Mouse (Mus musculus) E14TG2a.4 (cell line): ENCODE results near the gene Ing2.

ENCODE experiments used
- H3K27me3 ChIP-seq: 2 replicates; pipeline ENCODE4 v1.6.1; 2014; ENCODE audit warnings: low read length, control low read depth; ENCODE audit not compliant: insufficient read depth
- H3K36me3 ChIP-seq: 2 replicates; pipeline ENCODE4 v1.6.1; 2014; ENCODE audit warnings: low read length, control low read depth; ENCODE audit not compliant: insufficient read depth
- H3K4me1 ChIP-seq: replicated peaks from 2 replicates; pipeline ENCODE4 v1.6.1; 2014; ENCODE audit warnings: low read depth, low read length, control low read depth
- H3K4me3 ChIP-seq: replicated peaks from 2 replicates; pipeline ENCODE4 v1.5.1; 2014; ENCODE audit warnings: mild to moderate bottlenecking, low read length
- H3K9me3 ChIP-seq: 2 replicates; pipeline ENCODE4 v1.6.1; 2014; ENCODE audit warnings: low read length, control low read depth
- CTCF ChIP-seq: conservative IDR thresholded peaks from 2 replicates; pipeline ENCODE4 v1.5.1; 2014; ENCODE audit warnings: low read length
- NANOG ChIP-seq: IDR thresholded peaks from 2 replicates; pipeline ENCODE4 v1.6.1; 2014; ENCODE audit warnings: borderline replicate concordance, low read length, mixed read lengths
- POU5F1 ChIP-seq: IDR thresholded peaks from 2 replicates; pipeline ENCODE4 v1.6.1; 2014; ENCODE audit warnings: low read length, borderline replicate concordance

The Ing2 gene

GRCm38 (mm10) chr8:47702333-47702732 is 27.0 kb upstream of the Ing2 start:
- TF ChIP-seq NANOG = no peak
- no peak for TF ChIP-seq CTCF
- TF ChIP-seq POU5F1 = no peak
- H3K36me3 ChIP-seq = 0 out of 2 replicates have a peak, but pooled peaks cover 3% of the 10 kb centered on the region
- H3K27me3 ChIP-seq = peaks cover 12% of the 10 kb centered on the region
- no peak overlapping the region for H3K4me3 ChIP-seq
- H3K9me3 ChIP-seq = peaks cover 4% of the 10 kb centered on the region; the same call in 1 of the 2 replicates
- peaks cover 15% of the 10 kb centered on the region for H3K4me1 ChIP-seq

- Histone ChIP-seq H3K4me1 (peaks cover 12% of the 10 kb centered on the region), H3K9me3 (peaks cover 4% of the 10 kb centered on the region; the same call in 1 of the 2 replicates), H3K27me3 (peaks cover 27% of the 10 kb centered on the region), H3K36me3 (no peaks in the 10 kb centered on the region), H3K4me3 (no peak overlapping the region)
- TF ChIP-seq NANOG (no peak), CTCF (no peak), POU5F1 (no peak)
Measured at GRCm38 (mm10) chr8:47697696-47698095, 22.3 kb upstream of the Ing2 start.

GRCm38 (mm10) chr8:47695431-47696105 is 20.2 kb upstream of the Ing2 start:
- Histone ChIP-seq H3K4me1 (peaks cover 30% of the 10 kb centered on the region), H3K27me3 (peaks cover 31% of the 10 kb centered on the region), H3K4me3 (no peak overlapping the region), H3K36me3 (no peaks in the 10 kb centered on the region), H3K9me3 (no peaks in the 10 kb centered on the region)
- TF ChIP-seq NANOG (no peak), CTCF (no peak), POU5F1 (no peak)

- H3K4me1 ChIP-seq = peaks cover 44% of the 10 kb centered on the region
- H3K27me3 ChIP-seq = peaks cover 28% of the 10 kb centered on the region
- H3K36me3 ChIP-seq = no peaks in the 10 kb centered on the region
- no peaks in the 10 kb centered on the region for H3K9me3 ChIP-seq
- no peak overlapping the region for H3K4me3 ChIP-seq
- TF ChIP-seq NANOG = no peak
- TF ChIP-seq CTCF = peak; percentile 88
- no peak for TF ChIP-seq POU5F1
Measured at GRCm38 (mm10) chr8:47693119-47693518, 17.8 kb upstream of the Ing2 start.

- TF ChIP-seq CTCF (no peak), NANOG (no peak), POU5F1 (no peak)
- H3K9me3 ChIP-seq = no peaks in the 10 kb centered on the region
- H3K36me3 ChIP-seq = no peaks in the 10 kb centered on the region
- peaks cover 46% of the 10 kb centered on the region for H3K4me1 ChIP-seq
- no peak overlapping the region for H3K4me3 ChIP-seq
- peaks cover 19% of the 10 kb centered on the region for H3K27me3 ChIP-seq
Measured at GRCm38 (mm10) chr8:47691831-47692230, 16.5 kb upstream of the Ing2 start.

- Histone ChIP-seq H3K27me3 (peaks cover 15% of the 10 kb centered on the region), H3K9me3 (no peaks in the 10 kb centered on the region), H3K4me3 (peak overlapping the region; percentile 48), H3K36me3 (no peaks in the 10 kb centered on the region), H3K4me1 (peaks cover 48% of the 10 kb centered on the region)
- TF ChIP-seq POU5F1 = no peak
- no peak for TF ChIP-seq CTCF
- TF ChIP-seq NANOG = no peak
Measured at GRCm38 (mm10) chr8:47691303-47691702, 15.9 kb upstream of the Ing2 start.

- peaks cover 9% of the 10 kb centered on the region; the same call in 1 of the 2 replicates for H3K27me3 ChIP-seq
- peaks cover 48% of the 10 kb centered on the region for H3K4me1 ChIP-seq
- no peaks in the 10 kb centered on the region for H3K36me3 ChIP-seq
- no peaks in the 10 kb centered on the region for H3K9me3 ChIP-seq
- peak overlapping the region; percentile 48 for H3K4me3 ChIP-seq
- TF ChIP-seq CTCF = no peak
- peak; percentile 92 for TF ChIP-seq NANOG
- no peak for TF ChIP-seq POU5F1
Measured at GRCm38 (mm10) chr8:47690674-47691078, 15.3 kb upstream of the Ing2 start.

- H3K4me3 ChIP-seq = no peak overlapping the region
- H3K9me3 ChIP-seq = no peaks in the 10 kb centered on the region
- TF ChIP-seq NANOG (no peak), CTCF (peak; percentile 60)
- peaks cover 7% of the 10 kb centered on the region; the same call in 1 of the 2 replicates for H3K27me3 ChIP-seq
- H3K36me3 ChIP-seq = no peaks in the 10 kb centered on the region
- peaks cover 44% of the 10 kb centered on the region for H3K4me1 ChIP-seq
Measured at GRCm38 (mm10) chr8:47689704-47690326, 14.5 kb upstream of the Ing2 start.

GRCm38 (mm10) chr8:47684441-47684840 is 9.1 kb upstream of the Ing2 start:
- 0 out of 2 replicates have a peak, but pooled peaks cover 2% of the 10 kb centered on the region for H3K27me3 ChIP-seq
- H3K36me3 ChIP-seq = peaks cover 9% of the 10 kb centered on the region
- H3K4me1 ChIP-seq = peaks cover 20% of the 10 kb centered on the region
- TF ChIP-seq NANOG (no peak), CTCF (no peak), POU5F1 (no peak)
- H3K4me3 ChIP-seq = no peak overlapping the region
- H3K9me3 ChIP-seq = no peaks in the 10 kb centered on the region
